Mouse (Mus musculus): ENCODE measurements at regions not wholly inside any gene's neighbourhood (a gene's known extent, or its start where the extent isn't known, plus 50 kb on each side); places are given as distances from the start of the nearest gene placed in this dataset.

GRCm38 (mm10) chr8:89309591-89309990, 265.6 kb upstream of the Sall1 start:
- TF ChIP-seq CTCF (conservative IDR thresholded peaks at IDR 0.05; ENCODE audit: low read length) (no peak), POU5F1 (IDR thresholded peaks at IDR 0.05; ENCODE audit: borderline replicate concordance, low read length) (no peak)

All from E14TG2a.4 (cell line).